In the genomic region with DNA sequence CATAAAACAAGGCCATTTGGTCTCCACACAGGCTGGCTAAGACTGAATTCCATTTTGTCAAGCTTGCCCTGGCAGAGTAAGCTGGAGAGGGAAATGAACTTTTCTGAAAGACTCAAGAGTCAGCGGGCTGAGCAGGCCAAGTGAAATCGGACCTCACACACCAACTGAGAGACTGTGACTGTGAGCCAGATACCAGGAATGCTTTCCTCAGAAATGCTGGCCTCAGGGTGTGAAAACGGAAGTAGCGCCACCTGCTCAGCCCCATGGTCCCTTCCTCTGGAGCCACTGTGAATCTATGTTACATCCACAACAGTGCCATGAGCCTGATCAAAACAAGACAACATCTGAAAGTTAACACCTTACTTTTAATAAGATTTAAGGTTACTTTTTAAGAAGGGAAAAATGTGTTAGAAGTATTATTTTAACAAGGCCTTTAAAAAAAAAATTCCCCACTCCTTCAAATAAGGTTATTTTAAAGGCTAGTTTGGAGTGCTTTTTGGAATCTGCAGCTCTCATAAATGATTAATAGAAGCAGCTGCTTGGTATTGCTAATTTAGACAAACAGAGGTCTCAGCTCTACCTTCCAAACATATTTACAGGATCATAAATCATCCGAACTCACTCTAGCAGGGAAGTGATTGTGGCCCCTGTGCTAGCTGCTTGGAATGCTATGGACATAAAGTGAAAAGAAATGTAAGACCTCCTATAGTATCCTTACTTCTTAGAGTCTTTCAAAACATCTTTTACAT, we compare ENCODE assay signal across 9 mouse cellular contexts. TPM values are rescaled to one million over a fixed set of nuclear protein-coding genes. Genes with fewer than 3 reads are reported as not detected.
DNase-seq lines count a peak whose midpoint lies in the region.
"Had no signal": no experiment of that assay in that cellular context is flagged by ENCODE, and none has a peak within 500 bp of the region (broad histone marks: within the 10 kb centered on the region; RNA-seq: fewer than 3 reads in every experiment).

No protein-coding gene starts in this region.

- peak; percentile 93 for DNase-seq in heart, adult 11 months
- DNase-seq in heart, postnatal 25 days (ENCODE audit: low spot score), result no peak
- peak; percentile 76 for DNase-seq in R1 (ENCODE audit: low read depth, low spot score)
- peak; percentile 74 for DNase-seq in gastrocnemius, adult 18-20 months (ENCODE audit: low spot score)
- DNase-seq in kidney, postnatal 10 days, result peak; percentile 59
- DNase-seq in urinary bladder, adult 18-20 months (ENCODE audit: low spot score in 2 of 2), result no peak
- no peak for DNase-seq in left cerebral cortex, postnatal 14 days (ENCODE audit: low spot score in 2 of 2)
- DNase-seq in urinary bladder, postnatal 25 days (ENCODE audit: low spot score), result no peak
- DNase-seq: lung, adult 2 months had no signal

- intact Hi-C loops in heart, postnatal 25 days (cut with DNase I), result no loop called here
- intact Hi-C loops in left cerebral cortex, postnatal 14 days (cut with DNase I), result no loop called here

RNA-seq across cellular contexts. Expression of gene Akap11, which starts 2.1 kb away (rescaled TPM):
- total RNA-seq in heart, postnatal 25 days (2021), result 10 to 100 TPM; 28.8 to 34.4 TPM
- 10 to 100 TPM; 19.7 to 25.3 TPM for total RNA-seq in gastrocnemius, adult 18-20 months (2021)
- 100 to 1,000 TPM; 156 to 163 TPM for total RNA-seq in left cerebral cortex, postnatal 14 days (2021)

Comparison
In these comparisons a context has a peak if more than half of its experiments do, and no peak if none do; other contexts are left out.
1. DNase-seq: peak in heart, adult 11 months (single experiment), R1 (single experiment), gastrocnemius, adult 18-20 months (single experiment) and kidney, postnatal 10 days (single experiment); none in heart, postnatal 25 days (single experiment), urinary bladder, adult 18-20 months (0 of 2), left cerebral cortex, postnatal 14 days (0 of 2) and urinary bladder, postnatal 25 days (single experiment).
2. RNA of gene Akap11, which starts 2.1 kb away (total RNA-seq): 156 to 163 TPM in left cerebral cortex, postnatal 14 days; 28.8 to 34.4 TPM in heart, postnatal 25 days and 19.7 to 25.3 TPM in gastrocnemius, adult 18-20 months; every median in the first group is over 4 times any median in the second.